Mouse (Mus musculus) heart, embryonic 14.5 days (tissue): ENCODE results near the gene H2afj. TPM values are rescaled to one million over a fixed set of nuclear protein-coding genes. Genes with fewer than 3 reads are reported as not detected.
A peak's percentile ranks its signal among the peaks of the same experiment; 100 is the strongest.
"Not testable (repeated sequence)": the region's sequence is repeated elsewhere in the genome, so short reads cannot be mapped to it uniquely, and the experiment has no call there.

Experiments
- ATAC-seq: fragments of 200-750 bp; cut with Nextera tagmentation; 2 replicates; pipeline ENCODE4 v1.8.0; 2017; ENCODE audit warnings: low read depth, moderate TSS enrichment; ENCODE audit not compliant: insufficient number of reproducible peaks, insufficient read depth, low FRiP score
- H3K27ac ChIP-seq, 2 experiments: fragments of 200-500 bp in 1 of 2; fragments of 300-500 bp in 1 of 2; sonication (generic) in 1 of 2; replicated peaks in 1 of 2; 2 replicates each; pipeline ENCODE4 v1.5.1; 2012 to 2014; ENCODE audit warnings: low read depth in 2 of 2, low read length in 2 of 2, control low read depth in 1 of 2, mild to moderate bottlenecking in 1 of 2, mixed read lengths in 1 of 2; ENCODE audit not compliant: control insufficient read depth in 1 of 2, insufficient read depth in 1 of 2
- H3K27me3 ChIP-seq: fragments of 300-500 bp; sonication (generic); 2 replicates; pipeline ENCODE4 v1.6.1; 2014; ENCODE audit warnings: mild to moderate bottlenecking, low read length, control low read depth; ENCODE audit not compliant: control insufficient read depth, insufficient read depth
- H3K36me3 ChIP-seq: fragments of 300-500 bp; sonication (generic); 2 replicates; pipeline ENCODE4 v1.6.1; 2014; ENCODE audit warnings: mild to moderate bottlenecking, control low read depth, low read length, mixed read lengths; ENCODE audit not compliant: control insufficient read depth, insufficient read depth
- H3K4me1 ChIP-seq, 2 experiments: fragments of 200-500 bp in 1 of 2; fragments of 300-500 bp in 1 of 2; sonication (generic) in 1 of 2; 2 replicates each; pipeline ENCODE4 v1.6.1; 2012 to 2014; ENCODE audit warnings: low read length in 2 of 2, control low read depth in 1 of 2, mixed read lengths in 1 of 2; ENCODE audit not compliant: control insufficient read depth in 2 of 2, insufficient read depth in 2 of 2
- H3K4me2 ChIP-seq: fragments of 300-500 bp; sonication (generic); 2 replicates; pipeline ENCODE4 v1.6.1; 2014; ENCODE audit warnings: mild to moderate bottlenecking, low read length
- H3K4me3 ChIP-seq, 2 experiments: fragments of 200-500 bp in 1 of 2; fragments of 300-500 bp in 1 of 2; sonication (generic) in 1 of 2; 2 replicates each; pipeline ENCODE4 v1.5.1; 2012 to 2014; ENCODE audit warnings: low read length in 2 of 2, mild to moderate bottlenecking in 2 of 2, control low read depth in 1 of 2, low read depth in 1 of 2, moderate library complexity in 1 of 2; ENCODE audit not compliant: control insufficient read depth in 1 of 2, insufficient read depth in 1 of 2
- H3K9ac ChIP-seq: fragments of 300-500 bp; sonication (generic); 2 replicates; pipeline ENCODE4 v1.6.1; 2014; ENCODE audit warnings: mild to moderate bottlenecking, low read length
- H3K9me3 ChIP-seq: fragments of 300-500 bp; sonication (generic); 2 replicates; pipeline ENCODE4 v1.6.1; 2016; ENCODE audit warnings: low read length, control low read depth; ENCODE audit not compliant: control insufficient read depth
- WGBS: fragments of 180-500 bp; shearing (Covaris S2); extraction: QIAGEN DNeasy Blood & Tissue Kit; methylation state at CpG from one replicate; pipeline ENCODE4 v1.1.7; 2014; 5-methylcytosine and 5-hydroxymethylcytosine counted together
- polyA plus RNA-seq: library from polyadenylated mRNA; unstranded; fragments of >200 nt; fragmentation: Nextera tagmentation; extraction: Ambion mirVana; gene quantifications from 2 replicates; pipeline ENCODE4 v1.2.1, GENCODE M21; 2014

The H2afj gene
- polyA plus RNA-seq, 1 experiment from 2014 or later, result 71.4 TPM

GRCm38 (mm10) chr6:136789391-136789971 lies 18.6 kb upstream of the H2afj start:
- no peaks in the 10 kb centered on the region for H3K9me3 ChIP-seq
- 54% methylated on average over 5 of the region's 5 CpGs for WGBS
- ATAC-seq, result no peak

GRCm38 (mm10) chr6:136792884-136793758 lies 14.9 kb upstream of the H2afj start:
- Histone ChIP-seq H3K9me3 (no peaks in the 10 kb centered on the region), H3K4me1 (peaks cover 2% of the 10 kb centered on the region in 2 experiments; a peak in 1 of 4 replicates), H3K9ac (peak overlapping the region; percentile 72), H3K27me3 (no peaks in the 10 kb centered on the region), H3K36me3 (no peaks in the 10 kb centered on the region), H3K4me3 (peak overlapping the region; percentile 51 to 59), H3K4me2 (peak overlapping the region; percentile 93), H3K27ac (no peak overlapping the region)
- WGBS, result 27% methylated on average over 16 of the region's 16 CpGs
- no peak for ATAC-seq

More at GRCm38 (mm10) chr6:136789391-136789971, 18.6 kb upstream of the H2afj start:
- H3K4me3 ChIP-seq, result no peak overlapping the region
- H3K4me2 ChIP-seq, result no peak overlapping the region
- no peaks in the 10 kb centered on the region for H3K27me3 ChIP-seq
- no peak overlapping the region for H3K9ac ChIP-seq
- 0 out of 4 replicates have a peak overlapping the region, but pooled peaks of 1 of the 2 experiments have one; percentile 6 for H3K27ac ChIP-seq
- H3K36me3 ChIP-seq, result no peaks in the 10 kb centered on the region
- peaks cover 2% of the 10 kb centered on the region in 2 experiments; a peak in 1 of 4 replicates for H3K4me1 ChIP-seq

- no peaks in the 10 kb centered on the region for H3K27me3 ChIP-seq
- H3K27ac ChIP-seq, result no peak overlapping the region
- H3K4me3 ChIP-seq, result peak overlapping the region; percentile 51 to 59
- H3K9me3 ChIP-seq, result no peaks in the 10 kb centered on the region
- H3K4me2 ChIP-seq, result peak overlapping the region; percentile 93
- peak overlapping the region; percentile 72 for H3K9ac ChIP-seq
- WGBS, result under 1% methylated on average over 24 of the region's 24 CpGs
- ATAC-seq, result no peak
- H3K36me3 ChIP-seq, result no peaks in the 10 kb centered on the region
- H3K4me1 ChIP-seq, result peaks cover 2% of the 10 kb centered on the region in 2 experiments; a peak in 1 of 4 replicates
Measured at GRCm38 (mm10) chr6:136793831-136794525, 14.1 kb upstream of the H2afj start.

- H3K27me3 ChIP-seq, result no peaks in the 10 kb centered on the region
- H3K4me1 ChIP-seq, result peaks cover 2% of the 10 kb centered on the region in 2 experiments; a peak in 1 of 4 replicates
- no peaks in the 10 kb centered on the region for H3K36me3 ChIP-seq
- H3K9ac ChIP-seq, result no peak overlapping the region
- no peak overlapping the region for H3K4me3 ChIP-seq
- 63% methylated on average over 1 of the region's 1 CpGs for WGBS
- ATAC-seq, result no peak
- no peak overlapping the region for H3K4me2 ChIP-seq
- H3K27ac ChIP-seq, result no peak overlapping the region
- H3K9me3 ChIP-seq, result no peaks in the 10 kb centered on the region
Measured at GRCm38 (mm10) chr6:136795110-136795509, 12.9 kb upstream of the H2afj start.

- Histone ChIP-seq H3K27ac (no peak overlapping the region), H3K36me3 (no peaks in the 10 kb centered on the region), H3K27me3 (no peaks in the 10 kb centered on the region), H3K9ac (no peak overlapping the region), H3K4me2 (no peak overlapping the region), H3K4me1 (peaks cover 2% of the 10 kb centered on the region in 2 experiments; a peak in 1 of 4 replicates), H3K4me3 (no peak overlapping the region), H3K9me3 (no peaks in the 10 kb centered on the region)
- no peak for ATAC-seq
- 64% methylated on average over 6 of the region's 6 CpGs for WGBS
Measured at GRCm38 (mm10) chr6:136795850-136796249, 12.2 kb upstream of the H2afj start.

GRCm38 (mm10) chr6:136797874-136798693 lies 10.0 kb upstream of the H2afj start:
- not testable (repeated sequence) for H3K27ac ChIP-seq, H3K4me3 ChIP-seq, H3K36me3 ChIP-seq, H3K4me2 ChIP-seq, H3K9me3 ChIP-seq, H3K4me1 ChIP-seq, H3K9ac ChIP-seq, ATAC-seq, H3K27me3 ChIP-seq
- 65% methylated on average over 3 of the region's 3 CpGs for WGBS

- no peaks in the 10 kb centered on the region for H3K9me3 ChIP-seq
- H3K27ac ChIP-seq, result no peak overlapping the region
- ATAC-seq, result no peak
- H3K4me1 ChIP-seq, result peaks cover 0 to 12% of the 10 kb centered on the region in 2 experiments; a peak in 2 of 4 replicates
- H3K9ac ChIP-seq, result no peak overlapping the region
- no peak overlapping the region for H3K4me3 ChIP-seq
- H3K4me2 ChIP-seq, result no peak overlapping the region
- no peaks in the 10 kb centered on the region for H3K36me3 ChIP-seq
- no peaks in the 10 kb centered on the region for H3K27me3 ChIP-seq
- WGBS, result 89% methylated on average over 8 of the region's 8 CpGs
Measured at GRCm38 (mm10) chr6:136800710-136801109, 7.3 kb upstream of the H2afj start.
